Mouse (Mus musculus) liver, embryonic 16.5 days (tissue): ENCODE results near the gene Col19a1. TPM values are rescaled to one million over a fixed set of nuclear protein-coding genes. Genes with fewer than 3 reads are reported as not detected.

Source experiments
- ATAC-seq: fragments of 200-750 bp; cut with Nextera tagmentation; 2 replicates; pipeline ENCODE4 v1.8.0; 2017; ENCODE audit warnings: low read depth, mild to moderate bottlenecking, moderate number of reproducible peaks, moderate library complexity
- H3K27ac ChIP-seq: fragments of 300-500 bp; sonication (generic); 2 replicates; pipeline ENCODE4 v1.5.1; 2014; ENCODE audit warnings: mild to moderate bottlenecking, low read length
- H3K27me3 ChIP-seq: fragments of 300-500 bp; sonication (generic); 2 replicates; pipeline ENCODE4 v1.6.1; 2014; ENCODE audit warnings: low read depth, low read length, mixed read lengths; ENCODE audit not compliant: control insufficient read depth, insufficient read depth
- H3K36me3 ChIP-seq: fragments of 300-500 bp; sonication (generic); 2 replicates; pipeline ENCODE4 v1.6.1; 2014; ENCODE audit warnings: mild to moderate bottlenecking; ENCODE audit not compliant: control insufficient read depth, insufficient read depth
- H3K4me1 ChIP-seq: fragments of 300-500 bp; sonication (generic); 2 replicates; pipeline ENCODE4 v1.6.1; 2014; ENCODE audit warnings: low read depth, low read length, mixed read lengths; ENCODE audit not compliant: control insufficient read depth
- H3K4me2 ChIP-seq: fragments of 300-500 bp; sonication (generic); 2 replicates; pipeline ENCODE4 v1.6.1; 2014; ENCODE audit warnings: low read depth, low read length, mixed read lengths
- H3K4me3 ChIP-seq: fragments of 300-500 bp; sonication (generic); 2 replicates; pipeline ENCODE4 v1.5.1; 2014; ENCODE audit warnings: low read depth, mild to moderate bottlenecking, low read length
- H3K9ac ChIP-seq: fragments of 300-500 bp; sonication (generic); 2 replicates; pipeline ENCODE4 v1.6.1; 2014; ENCODE audit warnings: low read depth, low read length
- H3K9me3 ChIP-seq: fragments of 300-500 bp; sonication (generic); replicated peaks from 2 replicates; pipeline ENCODE4 v1.6.1; 2016; ENCODE audit warnings: low read length; ENCODE audit not compliant: control insufficient read depth
- WGBS: fragments of 180-500 bp; shearing (Covaris S2); extraction: QIAGEN DNeasy Blood & Tissue Kit; methylation state at CpG from one replicate; pipeline ENCODE4 v1.1.7; 2014; ENCODE audit not compliant: insufficient replicate concordance; 5-methylcytosine and 5-hydroxymethylcytosine counted together
- polyA plus RNA-seq: library from polyadenylated mRNA; unstranded; fragments of >200 nt; fragmentation: Nextera tagmentation; extraction: Ambion mirVana; gene quantifications from 2 replicates; pipeline ENCODE4 v1.2.1, GENCODE M21; 2015

Col19a1 gene
- polyA plus RNA-seq, 1 experiment from 2014 or later: 0.09 TPM

DNA sequence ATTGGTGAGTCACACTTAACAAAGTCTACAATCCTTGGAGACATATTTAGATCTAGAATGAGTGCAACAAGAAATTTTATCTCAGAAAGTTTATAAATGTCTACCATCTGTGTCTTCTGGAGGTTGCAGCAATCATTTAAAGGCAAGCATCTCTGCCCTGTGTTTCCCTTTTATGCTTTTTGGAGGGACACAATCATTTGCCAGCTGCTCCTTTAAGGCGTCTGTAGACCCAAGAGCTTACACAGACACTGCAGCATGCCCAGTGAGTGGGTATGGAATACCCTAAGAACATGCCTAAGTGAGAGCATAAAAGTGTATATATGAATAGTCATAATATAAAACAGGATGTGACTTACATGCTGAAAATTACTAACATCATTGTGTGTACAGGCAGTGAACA, 357.7 kb downstream of the Col19a1 start:
- no peak for ATAC-seq
- H3K4me3 ChIP-seq: no peak overlapping the region
- no peaks in the 10 kb centered on the region for H3K27me3 ChIP-seq
- no peaks in the 10 kb centered on the region for H3K9me3 ChIP-seq
- H3K27ac ChIP-seq: no peak overlapping the region
- H3K36me3 ChIP-seq: no peaks in the 10 kb centered on the region
- WGBS: 51% methylated on average over 1 of the region's 1 CpGs
- no peaks in the 10 kb centered on the region for H3K4me1 ChIP-seq
- H3K9ac ChIP-seq: no peak overlapping the region
- H3K4me2 ChIP-seq: no peak overlapping the region

DNA sequence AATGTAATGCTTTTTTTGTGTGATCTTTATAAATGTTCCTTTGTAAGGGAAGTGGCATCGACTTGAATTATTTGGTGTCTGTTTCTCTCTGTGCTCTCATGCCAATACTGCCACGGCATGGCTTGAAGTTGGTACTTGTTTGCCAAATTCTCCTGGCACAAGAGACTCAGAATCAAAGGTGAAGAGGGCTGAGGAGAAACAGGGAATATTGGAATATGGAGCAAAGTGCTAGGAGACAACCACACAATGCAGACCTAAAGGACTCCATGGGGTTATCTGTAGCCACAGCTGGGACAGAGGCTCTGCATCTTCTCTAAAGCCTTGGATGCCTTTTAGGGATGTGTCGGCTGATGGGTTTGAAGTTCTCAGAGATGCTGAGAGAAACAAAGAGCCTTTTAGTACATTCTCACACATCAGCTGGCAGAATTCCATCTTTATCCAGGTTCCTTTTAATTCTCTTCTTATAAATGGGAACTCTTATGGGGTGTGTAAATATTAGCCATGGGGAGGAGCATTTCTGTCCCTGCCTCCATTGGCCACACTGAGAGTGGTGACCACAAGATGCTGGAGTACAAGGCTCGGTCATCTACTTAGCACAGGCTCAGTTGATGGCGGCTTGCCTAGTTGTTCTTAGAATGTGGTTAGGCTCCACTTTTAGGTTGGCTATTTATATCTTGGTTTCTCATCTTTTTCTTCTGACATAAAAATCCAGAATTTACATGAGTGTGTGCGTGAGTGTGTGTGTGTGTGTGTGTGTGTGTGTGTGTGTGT, 360.1 kb downstream of the Col19a1 start:
- 59% methylated on average over 6 of the region's 6 CpGs for WGBS
- Histone ChIP-seq H3K27ac (no peak overlapping the region), H3K4me2 (no peak overlapping the region), H3K9ac (no peak overlapping the region), H3K36me3 (no peaks in the 10 kb centered on the region), H3K9me3 (no peaks in the 10 kb centered on the region), H3K4me1 (no peaks in the 10 kb centered on the region), H3K27me3 (no peaks in the 10 kb centered on the region), H3K4me3 (no peak overlapping the region)
- ATAC-seq: no peak

DNA sequence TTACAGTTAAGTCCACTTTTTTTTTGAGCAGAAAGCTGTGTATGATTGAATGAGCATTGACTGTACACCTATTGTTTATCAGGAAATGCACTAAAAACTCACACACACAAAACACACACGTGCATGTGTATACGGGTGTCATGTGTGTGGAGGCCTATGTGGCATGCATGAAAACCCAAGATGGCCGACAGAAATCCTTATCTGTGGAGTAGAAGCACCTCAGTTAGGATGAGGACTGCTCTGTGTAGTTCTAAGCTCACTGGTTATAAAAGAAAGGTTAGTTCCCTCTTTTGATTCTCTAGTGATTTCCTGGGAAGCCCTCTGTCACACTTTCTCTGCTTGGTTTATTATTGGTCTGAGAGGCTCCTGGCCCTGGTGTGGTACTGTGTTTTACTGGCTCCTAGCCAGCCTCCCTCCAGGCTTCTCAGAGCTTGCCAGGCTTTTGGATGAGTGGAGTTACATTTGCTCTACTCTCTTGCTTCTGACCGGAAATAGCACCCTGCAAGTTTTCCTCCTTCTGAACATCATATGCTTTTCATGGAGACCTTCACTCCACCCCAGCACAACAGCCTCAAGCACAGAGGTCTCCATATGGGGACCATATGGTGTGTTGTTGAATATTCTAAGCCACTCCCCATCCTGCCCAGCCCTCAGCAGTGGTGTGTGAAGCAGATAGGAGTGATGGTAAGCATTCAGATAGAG, 361.3 kb downstream of the Col19a1 start:
- 67% methylated on average over 4 of the region's 4 CpGs for WGBS
- H3K27ac ChIP-seq: no peak overlapping the region
- ATAC-seq: no peak
- no peak overlapping the region for H3K4me3 ChIP-seq
- H3K27me3 ChIP-seq: no peaks in the 10 kb centered on the region
- no peaks in the 10 kb centered on the region for H3K36me3 ChIP-seq
- no peak overlapping the region for H3K4me2 ChIP-seq
- no peaks in the 10 kb centered on the region for H3K4me1 ChIP-seq
- no peaks in the 10 kb centered on the region for H3K9me3 ChIP-seq
- no peak overlapping the region for H3K9ac ChIP-seq

DNA sequence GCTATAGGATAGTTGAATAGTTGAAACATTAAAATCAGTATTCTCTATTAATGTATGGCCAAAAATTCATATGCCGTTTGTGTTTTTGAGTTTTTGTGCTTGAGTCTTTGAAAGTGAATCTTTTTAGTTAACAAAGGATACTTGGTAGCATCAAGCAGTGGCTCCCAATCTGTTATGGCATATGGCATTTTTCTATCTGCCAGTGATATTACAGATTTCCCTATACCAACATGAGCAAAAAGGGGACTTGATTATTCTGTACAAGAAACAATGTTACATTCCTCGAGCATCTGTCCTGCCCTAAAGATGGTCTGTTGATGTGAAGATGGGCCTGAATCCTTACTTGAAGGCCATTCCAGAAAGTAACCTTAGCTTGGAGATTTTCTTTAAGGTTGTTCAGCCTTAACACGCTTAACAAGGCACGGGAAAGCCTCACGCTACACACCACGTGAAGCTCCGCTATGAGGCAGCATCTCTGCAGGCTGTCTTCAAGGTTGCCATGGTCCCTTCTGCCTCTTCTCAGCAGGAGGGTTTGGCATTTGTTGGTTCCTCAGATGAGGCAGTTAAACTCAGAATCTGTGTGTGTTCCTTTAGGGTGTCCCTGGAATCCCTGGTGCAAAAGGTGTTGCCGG, 364.2 kb downstream of the Col19a1 start:
- no peaks in the 10 kb centered on the region for H3K4me1 ChIP-seq

DNA sequence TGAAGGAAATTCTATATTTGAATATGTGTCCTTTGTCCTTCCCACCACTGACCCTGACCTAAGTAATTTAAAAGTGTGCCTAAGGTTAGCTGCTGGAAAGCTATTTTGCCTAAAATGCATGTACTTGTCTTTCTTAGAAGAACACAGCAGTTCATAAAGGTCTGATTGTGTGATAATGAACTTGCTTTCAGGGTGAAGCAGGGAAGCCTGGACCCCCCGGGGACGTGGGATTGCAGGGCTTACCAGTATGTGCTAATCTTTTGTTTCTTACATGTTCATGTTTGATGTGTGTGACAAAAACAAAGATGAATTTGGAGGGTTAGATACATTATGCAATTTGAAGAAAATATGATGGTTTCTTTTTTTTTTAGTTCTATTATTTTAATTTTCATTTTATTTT, 365.0 kb downstream of the Col19a1 start:
- H3K9me3 ChIP-seq: no peaks in the 10 kb centered on the region
- 68% methylated on average over 2 of the region's 2 CpGs for WGBS
- no peak overlapping the region for H3K4me2 ChIP-seq
- no peaks in the 10 kb centered on the region for H3K36me3 ChIP-seq
- no peak overlapping the region for H3K9ac ChIP-seq
- ATAC-seq: no peak
- no peak overlapping the region for H3K27ac ChIP-seq
- H3K4me3 ChIP-seq: no peak overlapping the region
- no peaks in the 10 kb centered on the region for H3K27me3 ChIP-seq
- no peaks in the 10 kb centered on the region for H3K4me1 ChIP-seq

More for the DNA sequence above, 364.2 kb downstream of the Col19a1 start:
- H3K4me2 ChIP-seq: no peak overlapping the region
- ATAC-seq: no peak
- no peaks in the 10 kb centered on the region for H3K9me3 ChIP-seq
- no peak overlapping the region for H3K4me3 ChIP-seq
- no peaks in the 10 kb centered on the region for H3K36me3 ChIP-seq
- H3K27me3 ChIP-seq: no peaks in the 10 kb centered on the region
- H3K27ac ChIP-seq: no peak overlapping the region
- H3K9ac ChIP-seq: no peak overlapping the region
- WGBS: 72% methylated on average over 8 of the region's 8 CpGs

DNA sequence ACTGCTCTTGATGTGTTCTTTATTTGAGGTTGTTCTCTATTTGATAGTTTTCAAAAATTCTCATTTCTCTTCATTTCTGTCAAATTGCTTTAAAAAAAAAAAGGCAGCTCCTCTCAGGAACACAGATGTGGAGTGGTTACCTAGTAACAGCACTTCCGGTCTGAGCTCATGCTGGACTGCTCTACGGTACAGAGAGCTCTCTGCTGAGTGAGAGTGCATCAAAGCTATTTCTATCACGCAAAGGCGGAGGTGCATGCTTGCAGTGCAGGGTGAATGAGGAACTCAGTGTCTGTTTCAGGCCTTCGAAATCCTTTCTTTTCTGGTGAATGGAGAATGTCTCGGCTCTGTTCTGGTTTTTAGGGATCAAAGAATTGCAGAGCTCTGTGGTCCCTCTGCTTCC, 368.2 kb downstream of the Col19a1 start:
- WGBS: 58% methylated on average over 6 of the region's 6 CpGs
- no peak overlapping the region for H3K9ac ChIP-seq
- no peaks in the 10 kb centered on the region for H3K27me3 ChIP-seq
- ATAC-seq: no peak
- H3K27ac ChIP-seq: no peak overlapping the region
- no peaks in the 10 kb centered on the region for H3K9me3 ChIP-seq
- H3K36me3 ChIP-seq: no peaks in the 10 kb centered on the region
- no peaks in the 10 kb centered on the region for H3K4me1 ChIP-seq
- no peak overlapping the region for H3K4me3 ChIP-seq
- H3K4me2 ChIP-seq: no peak overlapping the region

Other genes with a start within 250 kb of the Col19a1 start
- 16.5 and 17.1 TPM in 2 replicates for gene Lmbrd1, start 91.2 kb upstream of the Col19a1 start, polyA plus RNA-seq